Mouse (Mus musculus) lung, postnatal 0 days (tissue): ENCODE measurements around the gene Armh3. TPM values are rescaled to one million over a fixed set of nuclear protein-coding genes. Genes with fewer than 3 reads are reported as not detected.

Experiments used
- ATAC-seq: fragments of 200-750 bp; cut with Nextera tagmentation; 2 replicates; pipeline ENCODE4 v1.8.0; 2017; ENCODE audit warnings: moderate library complexity
- DNase-seq: peaks from one replicate; pipeline ENCODE4 v3.0.0-alpha.2; 2016; ENCODE audit warnings: low spot score
- H3K27ac ChIP-seq: fragments of 300-500 bp; sonication (generic); 2 replicates; pipeline ENCODE4 v1.5.1; 2014; ENCODE audit warnings: antibody characterized with exemption, mild to moderate bottlenecking, low read length, mixed read lengths
- H3K27me3 ChIP-seq: fragments of 300-500 bp; sonication (generic); replicated peaks from 2 replicates; pipeline ENCODE4 v1.6.1; 2014; ENCODE audit warnings: low read length, mixed read lengths; ENCODE audit not compliant: insufficient read depth
- H3K36me3 ChIP-seq: fragments of 300-500 bp; sonication (generic); 2 replicates; pipeline ENCODE4 v1.6.1; 2014; ENCODE audit warnings: low read length, mixed read lengths; ENCODE audit not compliant: insufficient read depth
- H3K4me1 ChIP-seq: fragments of 300-500 bp; sonication (generic); 2 replicates; pipeline ENCODE4 v1.6.1; 2014; ENCODE audit warnings: antibody characterized with exemption, low read depth, low read length, mixed read lengths; ENCODE audit not compliant: insufficient read depth
- H3K4me2 ChIP-seq: fragments of 300-500 bp; sonication (generic); replicated peaks from 2 replicates; pipeline ENCODE4 v1.6.1; 2014; ENCODE audit warnings: low read depth, mild to moderate bottlenecking, low read length, moderate library complexity, mixed read lengths
- H3K4me3 ChIP-seq: fragments of 300-500 bp; sonication (generic); 2 replicates; pipeline ENCODE4 v1.5.1; 2014; ENCODE audit warnings: low read depth, low read length
- H3K9ac ChIP-seq: fragments of 300-500 bp; sonication (generic); replicated peaks from 2 replicates; pipeline ENCODE4 v1.6.1; 2014; ENCODE audit warnings: low read depth, mild to moderate bottlenecking
- H3K9me3 ChIP-seq: fragments of 300-500 bp; sonication (generic); 2 replicates; pipeline ENCODE4 v1.6.1; 2016; ENCODE audit warnings: low read length, mixed read lengths
- CTCF ChIP-seq: IDR thresholded peaks from 2 replicates; pipeline ENCODE4 v1.5.1; 2016; ENCODE audit warnings: antibody characterized with exemption, mild to moderate bottlenecking
- EP300 ChIP-seq: IDR thresholded peaks from 2 replicates; pipeline ENCODE4 v1.6.1; 2016; ENCODE audit warnings: antibody characterized with exemption, mild to moderate bottlenecking, control low read depth
- WGBS: fragments of 180-500 bp; shearing (Covaris S2); extraction: QIAGEN DNeasy Blood & Tissue Kit; methylation state at CpG from one replicate; pipeline ENCODE4 v1.1.7; 2014; 5-methylcytosine and 5-hydroxymethylcytosine counted together
- polyA plus RNA-seq: library from polyadenylated mRNA; unstranded; fragments of >200 nt; fragmentation: Nextera tagmentation; extraction: Ambion mirVana; gene quantifications from 2 replicates; pipeline ENCODE4 v1.2.1, GENCODE M21; 2015

Gene Armh3
- polyA plus RNA-seq, 1 experiment from 2014 or later, result 9.0 TPM

GRCm38 (mm10) chr19:45946541-45946940, 51.7 kb downstream of the Armh3 start:
- TF ChIP-seq EP300, result no peak
- no peak for TF ChIP-seq CTCF
- Histone ChIP-seq H3K4me2 (no peak overlapping the region), H3K36me3 (0 out of 2 replicates have a peak, but pooled peaks cover 3% of the 10 kb centered on the region), H3K9ac (no peak overlapping the region), H3K27me3 (no peaks in the 10 kb centered on the region), H3K27ac (no peak overlapping the region), H3K4me1 (no peaks in the 10 kb centered on the region), H3K9me3 (no peaks in the 10 kb centered on the region), H3K4me3 (no peak overlapping the region)
- DNase-seq (no peak), ATAC-seq (no peak)
- 88% methylated on average over 9 of the region's 9 CpGs for WGBS

GRCm38 (mm10) chr19:45945986-45946385, 52.3 kb downstream of the Armh3 start:
- DNase-seq, result no peak
- H3K4me1 ChIP-seq, result no peaks in the 10 kb centered on the region
- H3K27me3 ChIP-seq, result no peaks in the 10 kb centered on the region
- no peaks in the 10 kb centered on the region for H3K9me3 ChIP-seq
- H3K4me2 ChIP-seq, result no peak overlapping the region
- H3K4me3 ChIP-seq, result no peak overlapping the region
- no peak overlapping the region for H3K27ac ChIP-seq
- H3K9ac ChIP-seq, result no peak overlapping the region
- 93% methylated on average over 2 of the region's 2 CpGs for whole genome bisulfite sequencing
- no peak for ATAC-seq
- no peak for TF ChIP-seq EP300
- TF ChIP-seq CTCF, result no peak
- 0 out of 2 replicates have a peak, but pooled peaks cover 3% of the 10 kb centered on the region for H3K36me3 ChIP-seq

- Histone ChIP-seq H3K4me1 (no peaks in the 10 kb centered on the region), H3K4me2 (no peak overlapping the region), H3K27me3 (no peaks in the 10 kb centered on the region), H3K9me3 (no peaks in the 10 kb centered on the region), H3K36me3 (peaks cover 3% of the 10 kb centered on the region; the same call in 1 of the 2 replicates), H3K9ac (no peak overlapping the region), H3K27ac (no peak overlapping the region), H3K4me3 (no peak overlapping the region)
- TF ChIP-seq CTCF, result no peak
- TF ChIP-seq EP300, result no peak
- WGBS, result 71% methylated on average over 4 of the region's 4 CpGs
- ATAC-seq, result no peak
- DNase-seq, result no peak
Measured at GRCm38 (mm10) chr19:45943758-45944157, 54.5 kb downstream of the Armh3 start.

GRCm38 (mm10) chr19:45938064-45938463, 60.2 kb downstream of the Armh3 start:
- no peaks in the 10 kb centered on the region for H3K9me3 ChIP-seq
- no peak overlapping the region for H3K9ac ChIP-seq
- TF ChIP-seq CTCF (no peak), EP300 (no peak)
- H3K27ac ChIP-seq, result no peak overlapping the region
- WGBS, result 48% methylated on average over 3 of the region's 3 CpGs
- ATAC-seq (no peak), DNase-seq (no peak)
- H3K4me1 ChIP-seq, result no peaks in the 10 kb centered on the region
- H3K4me3 ChIP-seq, result no peak overlapping the region
- H3K4me2 ChIP-seq, result no peak overlapping the region
- H3K36me3 ChIP-seq, result no peaks in the 10 kb centered on the region; the same call in 1 of the 2 replicates
- no peaks in the 10 kb centered on the region for H3K27me3 ChIP-seq

- DNase-seq, result no peak
- ATAC-seq, result no peak
- no peaks in the 10 kb centered on the region for H3K27me3 ChIP-seq
- no peak overlapping the region for H3K9ac ChIP-seq
- H3K4me3 ChIP-seq, result no peak overlapping the region
- WGBS, result 53% methylated on average over 9 of the region's 9 CpGs
- no peaks in the 10 kb centered on the region for H3K4me1 ChIP-seq
- H3K4me2 ChIP-seq, result no peak overlapping the region
- no peak for TF ChIP-seq CTCF
- no peak for TF ChIP-seq EP300
- no peaks in the 10 kb centered on the region for H3K9me3 ChIP-seq
- no peak overlapping the region for H3K27ac ChIP-seq
- H3K36me3 ChIP-seq, result no peaks in the 10 kb centered on the region; the same call in 1 of the 2 replicates
Measured at GRCm38 (mm10) chr19:45937530-45937929, 60.8 kb downstream of the Armh3 start.

GRCm38 (mm10) chr19:45927236-45927635, 71.1 kb downstream of the Armh3 start:
- ATAC-seq, result peak; percentile 57
- Histone ChIP-seq H3K9me3 (no peaks in the 10 kb centered on the region), H3K27me3 (no peaks in the 10 kb centered on the region), H3K4me1 (no peaks in the 10 kb centered on the region), H3K9ac (no peak overlapping the region), H3K4me2 (no peak overlapping the region), H3K36me3 (peaks cover 8% of the 10 kb centered on the region; the same call in 1 of the 2 replicates), H3K27ac (no peak overlapping the region), H3K4me3 (no peak overlapping the region)
- 52% methylated on average over 5 of the region's 5 CpGs for WGBS
- TF ChIP-seq CTCF, result no peak
- TF ChIP-seq EP300, result no peak
- peak; percentile 64 for DNase-seq

GRCm38 (mm10) chr19:45926342-45926741, 71.9 kb downstream of the Armh3 start:
- Histone ChIP-seq H3K9me3 (no peaks in the 10 kb centered on the region), H3K36me3 (peaks cover 4% of the 10 kb centered on the region; the same call in 1 of the 2 replicates), H3K27ac (no peak overlapping the region), H3K4me3 (no peak overlapping the region), H3K4me2 (no peak overlapping the region), H3K4me1 (no peaks in the 10 kb centered on the region), H3K27me3 (no peaks in the 10 kb centered on the region), H3K9ac (no peak overlapping the region)
- TF ChIP-seq CTCF (no peak), EP300 (no peak)
- DNase-seq (no peak), ATAC-seq (no peak)
- WGBS, result 79% methylated on average over 8 of the region's 8 CpGs
